Mouse (Mus musculus) ovary, postnatal 36 days (tissue): ENCODE results near the gene Lrrc75b.
"Not testable (repeated sequence)": the region's sequence is repeated elsewhere in the genome, so short reads cannot be mapped to it uniquely, and the experiment has no call there.

ENCODE experiments used
- DNase-seq: peaks from one replicate; pipeline ENCODE4 v3.0.0; 2022; ENCODE audit warnings: low spot score, mixed read lengths

Lrrc75b gene

GRCm38 (mm10) chr10:75566765-75567164 lies 6.6 kb upstream of the Lrrc75b start:
- not testable (repeated sequence) for DNase-seq

DNA sequence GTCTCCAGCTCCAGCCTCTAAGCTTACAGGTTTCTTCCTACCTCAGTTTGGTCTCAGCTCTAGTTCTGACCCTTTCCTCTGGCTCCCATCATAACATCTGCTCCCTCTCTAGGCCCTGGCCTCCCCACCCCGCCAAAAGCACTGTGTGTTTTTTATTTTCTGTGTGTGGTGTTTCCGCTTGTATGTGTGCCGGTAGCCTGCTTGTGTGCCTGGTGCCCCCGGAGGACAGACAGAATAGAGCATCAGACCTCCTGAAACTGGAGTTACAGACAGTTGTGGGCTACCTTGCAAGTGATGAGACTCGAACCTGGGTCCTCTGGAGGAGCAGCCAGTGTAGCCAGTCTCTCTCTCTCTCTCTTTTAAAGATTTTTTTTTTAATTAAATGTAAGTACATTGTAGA lies 6.2 kb upstream of the Lrrc75b start:
- DNase-seq, result no peak

DNA sequence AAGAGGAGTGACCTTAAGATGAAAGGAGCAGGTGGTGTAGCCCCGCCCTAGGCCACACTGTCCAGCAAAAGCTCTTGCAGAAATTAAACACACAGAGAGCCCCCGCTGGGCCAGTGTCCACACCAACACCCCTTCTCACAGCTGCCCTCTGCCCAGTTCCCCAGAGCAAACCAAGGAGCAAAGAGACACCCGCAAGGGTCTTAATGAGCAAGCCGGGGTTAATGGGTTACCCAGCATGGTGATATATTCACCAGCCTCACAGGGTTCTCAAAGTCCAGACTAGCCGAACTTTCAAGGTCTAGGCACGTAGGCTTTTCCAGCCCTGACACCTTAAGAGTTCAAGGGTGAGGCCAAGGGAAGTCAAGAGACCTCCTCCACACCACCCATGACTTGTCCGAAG lies 5.8 kb upstream of the Lrrc75b start:
- DNase-seq, result no peak

- no peak for DNase-seq
These were observed 5.3 kb upstream of the Lrrc75b start for GRCm38 (mm10) chr10:75565436-75565835.

GRCm38 (mm10) chr10:75564687-75565265 lies 4.6 kb upstream of the Lrrc75b start:
- no peak for DNase-seq

GRCm38 (mm10) chr10:75562596-75562995 lies 2.5 kb upstream of the Lrrc75b start:
- DNase-seq, result no peak

- no peak for DNase-seq
These were observed 1.0 kb upstream of the Lrrc75b start, which contains the start of gene Ggt1 for GRCm38 (mm10) chr10:75561071-75561654. Gene Ggt1 (plus strand): TSS chr10:75561604.

DNA sequence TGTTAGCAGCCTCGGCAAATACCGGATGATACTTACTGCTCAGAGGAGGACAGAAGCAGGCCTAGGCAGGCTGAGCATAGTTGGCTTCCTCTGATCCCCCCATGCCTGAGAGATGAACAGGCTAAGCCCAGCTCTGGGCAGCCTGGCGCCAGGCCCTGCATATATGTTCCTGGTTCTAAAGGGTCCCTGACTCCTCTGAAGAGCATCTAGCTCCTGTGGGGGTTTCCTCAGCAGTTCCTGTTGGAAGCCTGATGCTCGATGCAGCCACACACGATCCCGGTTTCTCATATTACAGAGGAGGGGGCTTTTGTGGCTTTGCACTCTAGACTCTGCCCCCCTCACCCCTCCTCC lies 394 bp upstream of the Lrrc75b start:
- no peak for DNase-seq

DNA sequence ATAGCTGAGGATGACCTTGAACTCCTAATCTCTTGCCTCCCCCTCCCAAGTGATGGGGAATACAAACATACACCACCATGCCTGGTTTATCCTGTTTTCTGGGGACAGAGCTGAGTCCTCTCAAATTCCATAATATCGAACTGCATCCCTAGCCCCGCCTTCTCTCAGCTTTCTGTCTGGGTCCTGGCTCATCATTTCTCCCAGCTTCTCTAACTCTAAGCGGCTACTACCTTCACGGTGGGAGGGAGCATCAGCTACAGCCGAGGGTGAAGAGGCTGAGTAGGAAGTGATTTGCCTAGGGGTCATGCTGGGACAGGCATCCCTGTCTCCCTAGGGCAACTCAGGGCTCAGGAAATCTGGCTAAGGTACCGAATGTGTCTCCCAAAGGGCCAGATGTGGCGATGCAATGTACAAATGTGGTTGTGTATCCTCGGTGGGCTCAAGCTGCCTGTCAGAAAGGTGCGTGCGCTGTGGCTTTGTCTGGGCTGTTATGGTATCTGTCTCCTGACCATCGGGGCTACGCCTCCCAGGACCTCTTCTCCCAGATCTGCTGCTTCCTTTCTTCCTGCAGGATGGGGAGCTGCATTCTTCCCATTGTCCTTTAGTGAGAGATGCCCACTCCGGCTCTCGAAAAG lies 972 bp downstream of the Lrrc75b start:
- no peak for DNase-seq

GRCm38 (mm10) chr10:75558515-75558914 lies 1.6 kb downstream of the Lrrc75b start:
- no peak for DNase-seq

GRCm38 (mm10) chr10:75556026-75556425 lies 4.1 kb downstream of the Lrrc75b start:
- DNase-seq, result peak; percentile 25

DNA sequence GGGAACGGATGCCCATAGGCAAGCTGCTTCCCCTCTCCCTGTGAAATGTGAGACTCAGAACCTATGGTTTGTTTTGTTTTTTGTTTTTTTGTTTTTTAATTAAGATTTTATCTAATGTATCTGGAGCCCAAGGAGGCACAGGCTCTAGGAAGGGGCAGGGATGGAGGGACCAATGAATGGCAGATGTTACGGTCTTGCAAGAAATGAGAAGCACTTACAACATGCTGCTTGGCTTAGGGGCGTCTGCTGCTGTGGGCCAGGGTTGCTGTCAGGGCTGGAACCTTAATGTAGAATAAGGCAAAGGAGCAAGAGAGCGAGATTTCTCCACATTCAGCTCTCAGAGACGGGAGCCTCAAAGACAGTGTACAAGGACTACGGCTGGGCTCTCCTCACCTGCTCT lies 4.6 kb downstream of the Lrrc75b start:
- DNase-seq, result no peak

DNA sequence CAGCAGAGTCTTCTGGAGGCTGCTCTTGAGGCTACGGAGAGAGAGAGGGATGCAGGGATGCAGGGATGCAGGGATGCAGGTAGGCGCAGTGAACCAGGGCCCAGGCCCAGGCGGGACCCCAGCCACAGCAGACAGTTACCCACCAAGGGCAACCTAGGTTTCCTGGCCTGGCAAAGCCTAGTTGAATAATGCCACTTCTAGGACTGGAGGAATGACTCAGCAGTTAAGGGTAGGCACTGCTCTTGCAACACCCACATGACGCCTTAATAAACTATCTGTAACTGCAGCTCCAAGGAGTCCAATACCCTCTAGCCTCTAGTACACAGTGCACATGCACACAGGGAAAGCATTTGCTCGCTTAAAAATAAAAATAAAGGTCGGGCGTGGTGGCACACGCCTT lies 6.0 kb downstream of the Lrrc75b start:
- no peak for DNase-seq

DNA sequence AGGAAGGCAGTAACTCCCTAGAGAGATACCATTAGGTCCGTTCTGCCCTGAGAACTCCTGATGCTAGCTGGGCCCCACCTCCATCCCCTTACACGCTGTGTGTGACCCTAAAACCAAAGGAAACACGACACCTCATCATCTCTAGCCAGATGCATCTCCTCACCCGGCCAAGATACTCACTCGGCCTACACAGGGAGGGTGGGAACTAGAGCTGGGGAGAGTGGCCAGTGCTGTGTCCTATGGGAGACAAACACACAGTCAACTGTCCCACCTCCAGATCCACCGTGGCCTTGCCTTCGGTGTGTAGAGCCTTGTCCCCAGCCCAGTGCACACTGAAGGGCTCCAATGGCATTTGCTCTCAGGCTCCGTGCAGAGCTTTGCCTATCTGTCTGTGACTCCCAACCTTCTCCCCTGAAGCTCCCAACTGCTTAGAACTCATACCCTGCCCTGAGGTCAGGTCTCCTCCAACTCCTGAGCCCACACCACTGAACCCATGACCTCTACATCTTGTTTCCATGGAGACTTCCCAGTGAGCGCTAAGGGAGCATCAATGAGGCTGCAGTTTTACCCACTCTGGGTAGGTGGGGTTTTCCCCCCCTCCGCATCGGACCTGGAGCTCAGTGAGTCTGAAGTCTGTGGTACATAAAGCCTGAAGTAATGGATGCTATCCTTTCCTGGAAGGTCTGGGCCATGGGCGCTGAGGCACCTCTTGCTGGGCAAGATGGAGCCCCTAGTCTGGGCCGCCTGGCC lies 7.3 kb downstream of the Lrrc75b start:
- DNase-seq, result no peak

DNA sequence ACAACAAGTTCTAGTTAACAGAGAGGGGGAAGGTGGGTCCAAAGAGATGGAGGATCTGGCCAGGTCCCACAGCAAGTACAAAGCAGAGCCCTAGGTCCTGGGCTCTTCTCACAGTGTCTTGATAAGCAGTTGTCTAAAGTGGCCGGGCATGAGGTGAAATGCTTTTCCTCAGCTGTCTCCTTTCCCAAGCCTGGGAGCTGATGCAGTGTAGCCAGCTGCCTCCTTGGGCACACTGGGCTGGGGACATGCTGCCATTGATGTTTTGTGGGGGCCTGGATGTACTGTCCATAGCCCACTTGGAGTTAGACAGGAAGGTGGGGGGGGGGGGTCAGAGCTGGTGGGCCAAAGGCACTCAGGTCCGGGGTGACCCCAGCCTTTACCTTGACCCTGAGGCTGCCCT lies 8.0 kb downstream of the Lrrc75b start:
- DNase-seq, result no peak

- no peak for DNase-seq
These were observed 9.0 kb downstream of the Lrrc75b start for GRCm38 (mm10) chr10:75551175-75551574.

DNA sequence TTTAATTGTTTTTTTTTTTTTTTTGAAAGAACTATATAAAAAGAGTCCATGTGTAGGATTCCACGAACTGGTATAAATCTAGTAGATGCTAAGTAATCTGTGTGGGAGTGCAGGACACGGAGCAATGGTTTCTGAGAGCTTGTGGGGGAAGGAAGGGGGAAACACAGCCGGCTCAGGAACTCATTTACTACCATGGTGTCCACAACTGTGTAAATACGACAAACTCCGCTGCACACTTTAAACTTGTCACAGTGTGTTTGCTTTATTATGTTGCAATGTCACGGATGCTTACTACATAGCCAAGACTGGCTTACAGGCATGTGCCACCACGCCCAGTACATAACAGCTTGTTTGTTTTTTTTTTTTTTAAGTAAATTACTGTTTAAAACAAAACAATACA lies 10.2 kb downstream of the Lrrc75b start:
- no peak for DNase-seq

DNA sequence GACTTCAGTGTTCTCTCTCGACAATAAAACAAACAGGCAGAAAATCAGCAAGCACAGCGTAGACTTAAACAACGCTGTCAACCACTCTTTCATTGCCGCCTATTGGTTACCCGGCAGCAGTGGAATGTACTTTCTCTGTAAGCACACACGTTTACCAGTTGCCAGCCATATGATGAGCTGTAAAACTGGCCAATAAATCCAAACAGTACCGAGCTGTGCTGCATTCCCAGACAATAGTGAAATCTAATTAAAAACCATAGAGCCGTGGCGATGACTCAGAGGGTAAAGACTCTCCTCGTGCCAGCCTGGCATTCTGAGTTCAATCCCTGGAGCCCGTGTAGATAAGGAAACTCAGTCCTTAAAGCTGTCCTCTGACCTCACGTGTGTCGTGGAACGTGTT lies 11.6 kb downstream of the Lrrc75b start:
- no peak for DNase-seq

DNA sequence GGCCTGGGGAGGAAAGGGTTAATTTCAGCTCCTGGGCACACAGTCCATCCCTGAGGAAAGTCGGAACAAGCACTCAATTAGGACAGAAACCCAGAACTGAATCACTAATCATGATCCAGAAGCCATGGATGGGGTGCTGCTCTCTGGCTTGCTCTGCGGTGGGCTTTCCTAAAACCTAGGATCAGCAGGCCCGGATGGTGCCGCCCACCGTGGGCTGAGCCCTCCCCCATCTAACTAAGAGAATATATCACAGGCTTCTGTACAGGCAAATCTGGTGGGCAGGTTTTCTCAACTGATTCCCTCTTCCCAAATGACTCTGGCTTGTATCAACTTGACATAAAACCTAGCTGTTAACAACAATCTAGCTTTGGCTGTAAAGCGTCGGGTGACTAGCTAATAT lies 12.2 kb downstream of the Lrrc75b start:
- DNase-seq, result no peak

GRCm38 (mm10) chr10:75536123-75536522 lies 24.0 kb downstream of the Lrrc75b start:
- no peak for DNase-seq

DNA sequence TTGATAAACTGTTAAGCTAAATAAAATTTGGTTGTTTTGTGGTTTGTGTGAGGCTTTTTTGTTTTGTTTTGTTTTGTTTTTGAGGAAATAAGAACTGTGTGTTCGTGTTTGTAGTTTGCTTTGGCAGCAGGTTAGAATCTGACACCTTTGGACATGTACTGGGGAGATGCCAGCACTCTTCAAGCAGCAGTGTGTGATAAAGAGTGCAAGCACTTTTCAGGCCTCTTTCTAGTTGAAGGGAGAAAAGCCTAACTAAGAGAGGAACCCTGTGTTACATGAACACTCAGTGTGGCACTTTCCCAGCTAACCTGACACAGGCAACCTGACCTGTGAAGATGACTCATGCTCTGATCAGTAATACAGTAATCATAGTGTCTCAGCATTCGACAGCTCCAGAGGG lies 24.7 kb downstream of the Lrrc75b start:
- DNase-seq, result no peak

GRCm38 (mm10) chr10:75534934-75535333 lies 25.2 kb downstream of the Lrrc75b start:
- DNase-seq, result no peak

DNA sequence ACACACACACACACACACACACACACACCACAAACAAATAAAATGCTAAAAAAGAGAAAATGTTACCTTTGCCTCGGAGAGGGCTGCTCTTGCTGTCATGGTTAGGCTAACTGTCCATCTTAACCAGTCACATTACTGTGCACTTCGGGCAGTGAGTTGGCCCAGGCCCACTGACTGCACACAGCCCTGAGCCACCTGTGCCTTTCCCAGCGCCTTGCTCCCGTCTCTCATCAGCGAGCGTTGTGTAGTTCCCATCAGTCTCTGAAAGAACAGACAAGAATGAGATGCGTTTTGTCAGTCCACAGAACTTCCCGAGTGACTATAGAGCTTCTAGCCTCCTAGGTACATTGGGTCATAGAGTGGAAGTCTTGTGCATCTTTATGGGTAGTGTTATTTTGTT lies 25.9 kb downstream of the Lrrc75b start:
- no peak for DNase-seq
